Mouse (Mus musculus): Measurements from ENCODE around the gene Zfp141.
"Not testable (repeated sequence)": the region's sequence is repeated elsewhere in the genome, so short reads cannot be mapped to it uniquely, and the experiment has no call there.

Zfp141 gene

GRCm38 (mm10) chr7:42505588-42505987 is at the start of gene Zfp141:
Gene Zfp141 (minus strand): TSS chr7:42505740.
- in situ Hi-C loops (cut with MboI), result not testable (repeated sequence)

- in situ Hi-C loops (cut with MboI), result no loop called here
Measured at GRCm38 (mm10) chr7:42551766-42552165, 46.2 kb upstream of the Zfp141 start.

- in situ Hi-C loops (cut with MboI), result no loop called here
Measured at GRCm38 (mm10) chr7:42505186-42505585, 354 bp downstream of the Zfp141 start.

GRCm38 (mm10) chr7:42498248-42498647 is 7.3 kb downstream of the Zfp141 start:
- in situ Hi-C loops (cut with MboI), result no loop called here

GRCm38 (mm10) chr7:42497356-42497755 is 8.2 kb downstream of the Zfp141 start:
- in situ Hi-C loops (cut with MboI), result no loop called here

GRCm38 (mm10) chr7:42496202-42496601 is 9.3 kb downstream of the Zfp141 start:
- in situ Hi-C loops (cut with MboI), result no loop called here

GRCm38 (mm10) chr7:42490859-42491258 is 14.7 kb downstream of the Zfp141 start:
- in situ Hi-C loops (cut with MboI), result no loop called here

GRCm38 (mm10) chr7:42490358-42490757 is 15.2 kb downstream of the Zfp141 start:
- in situ Hi-C loops (cut with MboI), result no loop called here

GRCm38 (mm10) chr7:42454640-42455039 is 50.9 kb downstream of the Zfp141 start:
- in situ Hi-C loops (cut with MboI), result no loop called here

- in situ Hi-C loops (cut with MboI), result no loop called here
Measured at GRCm38 (mm10) chr7:42450618-42451017, 54.9 kb downstream of the Zfp141 start.

GRCm38 (mm10) chr7:42447850-42448249 is 57.7 kb downstream of the Zfp141 start, which contains the start of gene 4933421I07Rik:
Gene 4933421I07Rik (minus strand): TSS chr7:42448120.
- in situ Hi-C loops (cut with MboI), result no loop called here

- in situ Hi-C loops (cut with MboI), result no loop called here
Measured at GRCm38 (mm10) chr7:42447352-42447751, 58.2 kb downstream of the Zfp141 start.
